Mouse (Mus musculus): ENCODE data around the gene Galnt16. TPM values are rescaled to one million over a fixed set of nuclear protein-coding genes. Genes with fewer than 3 reads are reported as not detected.

Gene Galnt16
- polyA plus RNA-seq, 1 experiment from 2014 or later: 29.4 TPM

DNA sequence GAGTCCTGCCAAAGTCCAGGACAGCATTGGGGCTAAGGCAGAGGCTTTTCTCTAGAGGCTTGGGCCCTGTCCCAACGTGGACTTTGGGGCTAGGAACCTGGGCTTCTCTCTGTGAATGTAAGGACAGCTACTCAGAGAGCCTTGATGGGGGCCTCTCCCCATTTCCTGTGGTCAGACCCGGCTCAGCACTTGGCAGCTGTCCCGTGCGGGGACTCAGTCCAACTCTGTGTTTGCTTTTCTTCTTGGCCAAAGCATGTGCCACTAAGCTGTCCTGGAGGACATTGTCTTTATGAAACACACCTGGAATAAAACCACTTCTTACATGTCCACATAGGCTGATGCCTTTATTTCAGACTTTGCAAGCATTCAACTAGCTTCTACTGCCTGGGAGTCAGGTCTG lies 85.5 kb downstream of the Galnt16 start:
- Histone ChIP-seq H3K4me1 (peaks cover 4% of the 10 kb centered on the region), H3K4me2 (no peak overlapping the region), H3K27ac (no peak overlapping the region), H3K36me3 (replicated peaks) (peaks cover 37% of the 10 kb centered on the region), H3K4me3 (replicated peaks) (no peak overlapping the region), H3K9me3 (no peaks in the 10 kb centered on the region), H3K9ac (no peak overlapping the region), H3K27me3 (no peaks in the 10 kb centered on the region)
- ATAC-seq (ENCODE audit: low FRiP score): no peak
- 72% methylated on average over 4 of the region's 4 CpGs for WGBS

DNA sequence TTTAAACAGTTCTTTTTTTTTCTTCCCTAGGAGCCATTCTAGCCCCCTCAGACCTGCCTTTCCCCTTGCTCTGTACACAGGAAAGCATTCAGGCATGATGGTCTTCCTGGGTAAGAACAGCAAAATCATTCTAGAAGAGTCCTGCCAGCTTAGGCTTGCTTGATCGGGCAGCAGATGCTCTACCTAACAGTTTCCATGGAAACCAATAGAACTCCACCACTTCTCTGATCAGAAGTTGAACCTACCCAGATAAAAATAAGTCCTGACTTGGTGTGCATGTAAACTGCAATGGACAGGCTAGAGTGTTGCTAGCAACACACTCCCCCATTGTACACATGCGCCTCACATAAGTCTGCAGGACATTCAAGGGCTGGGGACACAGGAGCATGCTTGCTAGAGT lies 86.1 kb downstream of the Galnt16 start:
- no peak overlapping the region for H3K4me3 ChIP-seq (replicated peaks)
- WGBS: 91% methylated on average over 2 of the region's 2 CpGs
- no peak overlapping the region for H3K27ac ChIP-seq
- ATAC-seq (ENCODE audit: low FRiP score): no peak
- no peak overlapping the region for H3K4me2 ChIP-seq
- no peaks in the 10 kb centered on the region for H3K27me3 ChIP-seq
- no peaks in the 10 kb centered on the region for H3K9me3 ChIP-seq
- H3K4me1 ChIP-seq: no peaks in the 10 kb centered on the region
- H3K36me3 ChIP-seq (replicated peaks): peaks cover 31% of the 10 kb centered on the region
- no peak overlapping the region for H3K9ac ChIP-seq

DNA sequence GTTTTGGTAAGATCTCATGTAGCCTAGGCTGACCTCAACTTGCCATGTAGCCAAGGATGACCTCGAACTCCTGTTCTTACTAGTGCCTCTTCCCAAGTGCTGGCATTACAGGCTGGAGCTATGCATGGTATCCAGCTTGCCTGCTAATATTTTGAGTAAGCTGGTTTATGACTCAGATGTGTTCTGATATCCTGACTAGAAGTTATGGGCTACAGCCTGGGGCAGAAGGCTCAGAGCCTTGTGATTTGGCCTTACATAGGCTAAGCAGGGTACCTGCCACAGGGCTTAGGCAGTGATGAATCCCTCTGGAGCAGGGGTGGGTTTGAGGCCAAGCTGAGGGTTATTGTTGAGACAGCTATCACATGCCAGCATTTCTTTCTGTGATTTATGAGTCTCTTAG lies 90.5 kb downstream of the Galnt16 start:
- ATAC-seq (ENCODE audit: low FRiP score): no peak
- H3K9me3 ChIP-seq: no peaks in the 10 kb centered on the region
- H3K36me3 ChIP-seq (replicated peaks): peaks cover 9% of the 10 kb centered on the region
- no peak overlapping the region for H3K4me3 ChIP-seq (replicated peaks)
- 89% methylated on average over 1 of the region's 1 CpGs for WGBS
- no peaks in the 10 kb centered on the region for H3K4me1 ChIP-seq
- H3K27ac ChIP-seq: no peak overlapping the region
- H3K9ac ChIP-seq: no peak overlapping the region
- no peak overlapping the region for H3K4me2 ChIP-seq
- no peaks in the 10 kb centered on the region for H3K27me3 ChIP-seq

DNA sequence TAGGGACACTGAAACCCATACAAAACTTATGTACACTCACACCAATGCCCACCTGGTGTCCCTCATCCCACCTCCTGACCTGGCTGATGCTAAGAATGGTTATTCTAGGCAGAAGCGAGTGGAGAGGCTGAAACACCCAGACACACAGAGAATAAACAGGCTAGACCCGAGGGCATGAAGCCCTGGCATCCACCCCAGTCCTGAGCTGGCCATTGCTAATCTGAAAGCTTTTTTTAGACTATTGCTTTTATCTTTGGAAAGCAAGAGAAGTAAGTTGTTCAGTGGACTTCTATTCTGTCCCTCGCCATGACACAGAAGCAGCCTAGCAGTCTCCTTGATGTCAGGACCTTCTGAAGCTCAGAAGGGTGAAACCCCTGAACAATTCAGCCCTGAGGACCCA lies 91.9 kb downstream of the Galnt16 start:
- Histone ChIP-seq H3K9me3 (no peaks in the 10 kb centered on the region), H3K4me1 (no peaks in the 10 kb centered on the region), H3K4me2 (no peak overlapping the region), H3K4me3 (replicated peaks) (no peak overlapping the region), H3K36me3 (replicated peaks) (0 out of 2 replicates have a peak, but pooled peaks cover 6% of the 10 kb centered on the region), H3K9ac (no peak overlapping the region), H3K27ac (no peak overlapping the region), H3K27me3 (no peaks in the 10 kb centered on the region)
- WGBS: 89% methylated on average over 3 of the region's 3 CpGs
- no peak for ATAC-seq (ENCODE audit: low FRiP score)

DNA sequence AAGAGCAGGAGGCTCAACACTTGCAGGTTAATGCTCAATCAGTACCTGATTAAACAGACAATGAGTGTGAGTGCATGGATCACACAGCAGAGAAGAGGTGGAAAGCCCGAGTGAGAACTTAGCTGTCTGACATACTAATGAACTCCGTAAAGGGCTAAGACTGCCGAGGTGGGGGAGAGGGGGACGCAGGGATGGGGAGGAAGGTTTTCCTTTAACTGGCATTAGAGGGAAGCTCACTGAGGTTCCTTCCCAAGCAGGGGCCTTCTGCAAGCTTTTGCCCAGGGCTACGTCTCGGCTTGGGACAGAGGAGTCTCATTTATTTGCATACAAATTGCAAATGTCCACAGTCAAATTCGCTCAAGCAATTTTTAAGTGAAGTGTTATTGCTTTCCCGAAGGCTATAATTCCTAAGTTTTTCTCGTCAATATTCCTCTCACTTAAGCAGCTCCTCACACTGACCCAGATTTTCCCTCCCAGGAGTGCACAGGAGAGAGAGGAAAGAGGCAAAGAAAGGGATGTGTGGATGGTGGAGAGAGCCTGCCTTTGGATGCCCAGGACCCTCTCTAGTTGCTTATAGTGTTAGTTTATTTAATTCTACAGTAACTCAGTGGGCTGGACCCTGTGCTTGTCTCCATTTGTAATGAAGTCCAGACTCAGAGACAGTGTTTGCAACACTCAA lies 94.2 kb downstream of the Galnt16 start:
- H3K4me2 ChIP-seq: no peak overlapping the region
- ATAC-seq (ENCODE audit: low FRiP score): no peak
- no peaks in the 10 kb centered on the region for H3K27me3 ChIP-seq
- H3K27ac ChIP-seq: no peak overlapping the region
- H3K4me1 ChIP-seq: no peaks in the 10 kb centered on the region
- H3K4me3 ChIP-seq (replicated peaks): no peak overlapping the region
- no peak overlapping the region for H3K9ac ChIP-seq
- H3K9me3 ChIP-seq: no peaks in the 10 kb centered on the region
- WGBS: 61% methylated on average over 9 of the region's 9 CpGs
- H3K36me3 ChIP-seq (replicated peaks): no peaks in the 10 kb centered on the region

DNA sequence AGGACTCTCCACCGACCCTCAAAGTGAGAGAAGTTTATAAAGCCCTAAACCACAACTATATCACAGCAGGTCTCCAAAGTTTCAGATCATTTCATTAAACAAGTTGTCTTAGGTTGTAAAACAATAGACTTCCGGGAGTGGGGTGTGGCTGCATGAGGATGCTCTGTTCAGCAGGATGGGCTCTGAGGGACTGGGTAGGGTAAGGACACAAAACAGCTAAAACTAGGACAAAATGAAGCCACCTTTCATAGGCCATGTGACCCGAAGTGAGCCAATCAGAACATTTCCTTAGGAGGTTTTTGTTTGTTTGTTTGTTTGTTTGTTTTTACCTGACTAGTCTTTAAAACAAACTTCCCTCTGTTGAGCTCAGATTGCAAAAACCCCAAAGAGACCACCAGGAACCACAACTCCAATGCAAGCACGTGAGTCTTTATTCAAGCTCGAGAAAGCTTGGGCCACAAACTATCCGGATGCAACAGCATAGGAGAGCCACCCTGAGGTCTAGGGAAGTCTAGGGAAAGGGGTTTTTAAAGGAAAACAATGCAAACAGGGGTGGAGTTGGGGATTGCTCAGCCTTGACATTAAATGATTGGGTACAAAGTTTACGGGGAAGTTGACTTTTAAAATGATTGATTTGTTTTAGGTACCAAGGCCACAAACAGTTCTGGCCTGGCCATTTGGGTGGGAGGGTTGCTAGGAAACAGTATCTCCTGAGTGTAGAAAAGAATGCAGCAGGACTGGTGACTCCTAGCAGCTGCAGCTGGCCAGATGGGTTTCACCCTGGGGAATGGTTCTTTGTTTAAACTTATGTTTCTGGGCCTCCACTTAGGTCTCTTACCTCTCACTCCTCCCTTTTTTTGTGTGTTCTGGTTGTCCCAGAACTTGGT lies 97.5 kb downstream of the Galnt16 start:
- H3K4me2 ChIP-seq: no peak overlapping the region
- WGBS: 75% methylated on average over 7 of the region's 7 CpGs
- H3K9ac ChIP-seq: no peak overlapping the region
- H3K4me1 ChIP-seq: no peaks in the 10 kb centered on the region
- ATAC-seq (ENCODE audit: low FRiP score): no peak
- no peaks in the 10 kb centered on the region for H3K27me3 ChIP-seq
- H3K4me3 ChIP-seq (replicated peaks): no peak overlapping the region
- H3K27ac ChIP-seq: no peak overlapping the region
- H3K9me3 ChIP-seq: no peaks in the 10 kb centered on the region
- no peaks in the 10 kb centered on the region for H3K36me3 ChIP-seq (replicated peaks)

DNA sequence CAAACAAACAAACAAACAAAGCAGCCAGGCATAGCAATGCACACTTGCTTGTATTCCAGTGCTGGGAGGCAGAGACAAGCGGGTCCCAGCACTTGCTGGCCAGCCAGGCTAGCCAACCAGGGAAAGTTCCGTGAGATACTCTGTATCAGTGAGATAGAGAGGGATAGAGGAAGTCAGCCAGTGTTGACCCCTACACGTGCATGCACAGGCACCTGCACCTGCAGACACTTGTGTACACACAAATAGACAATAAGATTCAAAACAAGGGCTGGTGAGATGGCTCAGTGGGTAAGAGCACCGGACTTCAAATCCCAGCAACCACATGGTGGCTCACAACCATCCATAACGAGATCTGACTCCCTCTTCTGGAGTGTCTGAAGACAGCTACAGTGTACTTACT lies 102.4 kb downstream of the Galnt16 start:
- no peaks in the 10 kb centered on the region for H3K36me3 ChIP-seq (replicated peaks)
- H3K4me3 ChIP-seq (replicated peaks): no peak overlapping the region
- H3K4me1 ChIP-seq: no peaks in the 10 kb centered on the region
- ATAC-seq (ENCODE audit: low FRiP score): no peak
- H3K9me3 ChIP-seq: no peaks in the 10 kb centered on the region
- H3K9ac ChIP-seq: no peak overlapping the region
- H3K4me2 ChIP-seq: no peak overlapping the region
- no peak overlapping the region for H3K27ac ChIP-seq
- no peaks in the 10 kb centered on the region for H3K27me3 ChIP-seq
- WGBS: 78% methylated on average over 5 of the region's 5 CpGs

DNA sequence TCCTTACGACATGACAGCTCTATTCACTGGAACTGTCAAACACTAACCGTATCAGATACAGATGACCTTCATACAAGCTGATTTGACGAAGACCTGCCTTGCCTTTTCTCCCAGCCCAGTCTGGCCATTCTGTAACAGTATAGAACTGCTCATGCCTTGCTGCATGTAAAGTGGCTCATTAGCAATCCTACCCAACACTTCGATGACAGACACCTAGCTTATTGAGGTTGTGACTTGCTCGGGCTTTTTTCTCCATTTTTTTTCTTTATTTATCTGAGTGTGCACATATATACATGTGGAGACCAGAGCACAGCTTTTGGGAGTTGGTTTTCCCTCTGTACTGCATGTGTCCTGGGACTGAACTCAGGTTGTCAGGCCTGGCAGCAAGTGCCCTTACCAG lies 113.7 kb downstream of the Galnt16 start:
- no peak for ATAC-seq (ENCODE audit: low FRiP score)
- 87% methylated on average over 5 of the region's 5 CpGs for WGBS

DNA sequence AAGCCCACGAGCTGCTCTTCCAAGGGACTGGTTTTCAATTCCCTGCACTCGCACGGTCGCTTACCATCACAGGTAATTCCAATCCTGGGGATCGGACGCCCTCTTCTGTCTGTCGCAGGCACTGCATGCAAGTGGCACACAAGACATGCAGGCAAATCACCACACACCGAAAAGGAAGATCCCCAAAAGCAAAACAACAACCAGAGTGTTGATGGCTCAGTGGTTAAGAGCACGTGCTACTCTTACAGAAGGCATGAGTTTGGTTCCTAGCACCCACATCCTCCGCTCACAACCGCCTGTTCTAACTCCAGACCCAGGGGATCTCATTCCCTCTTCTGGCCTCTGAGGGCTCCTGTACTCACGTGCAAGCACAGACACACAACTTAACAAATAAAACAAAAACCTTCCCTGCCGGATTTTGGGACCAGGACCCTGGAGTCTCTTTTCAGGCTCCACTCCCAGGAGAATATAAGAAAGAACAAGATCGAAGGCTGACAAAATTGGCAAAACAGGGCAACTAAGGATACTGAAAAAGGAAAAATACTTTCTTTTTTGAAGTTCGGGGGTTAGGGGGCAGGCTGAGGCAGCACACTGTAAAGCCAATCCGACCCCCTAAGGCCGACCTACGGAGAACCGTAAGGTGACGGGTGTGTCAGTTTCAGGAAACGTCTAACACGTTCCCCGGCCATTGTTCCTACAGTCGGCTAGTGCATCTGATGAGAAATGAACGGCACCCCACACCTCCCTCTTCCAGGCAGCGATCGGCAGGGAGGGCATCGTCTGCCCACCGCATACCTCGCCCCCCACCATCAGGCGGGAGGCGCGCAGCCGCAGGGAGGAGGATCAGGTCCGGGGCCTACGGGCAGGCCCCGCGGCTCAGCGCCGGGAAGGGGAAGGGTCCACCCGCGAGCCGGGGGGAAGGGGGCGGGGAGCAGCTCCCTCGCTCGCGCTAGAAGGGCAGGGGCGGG lies 124.9 kb downstream of the Galnt16 start:
- 2% methylated on average over 47 of the region's 48 CpGs for WGBS
- no peaks in the 10 kb centered on the region for H3K9me3 ChIP-seq
- peak overlapping the region; percentile 83 for H3K4me2 ChIP-seq
- H3K27me3 ChIP-seq: no peaks in the 10 kb centered on the region
- H3K4me1 ChIP-seq: peaks cover 40% of the 10 kb centered on the region
- H3K4me3 ChIP-seq (replicated peaks): peak overlapping the region; percentile 93
- H3K27ac ChIP-seq: peak overlapping the region; percentile 90
- peak overlapping the region; percentile 95 for H3K9ac ChIP-seq
- peaks cover 41% of the 10 kb centered on the region for H3K36me3 ChIP-seq (replicated peaks)
- peak; percentile 81; the same call in 1 of the 2 replicates for ATAC-seq (ENCODE audit: low FRiP score)

More for the DNA sequence above, 113.7 kb downstream of the Galnt16 start:
- peaks cover 3% of the 10 kb centered on the region for H3K4me1 ChIP-seq
- no peak overlapping the region for H3K9ac ChIP-seq
- H3K4me2 ChIP-seq: no peak overlapping the region
- no peaks in the 10 kb centered on the region for H3K9me3 ChIP-seq
- peaks cover 49% of the 10 kb centered on the region for H3K36me3 ChIP-seq (replicated peaks)
- H3K27ac ChIP-seq: no peak overlapping the region
- no peaks in the 10 kb centered on the region for H3K27me3 ChIP-seq
- no peak overlapping the region for H3K4me3 ChIP-seq (replicated peaks)

DNA sequence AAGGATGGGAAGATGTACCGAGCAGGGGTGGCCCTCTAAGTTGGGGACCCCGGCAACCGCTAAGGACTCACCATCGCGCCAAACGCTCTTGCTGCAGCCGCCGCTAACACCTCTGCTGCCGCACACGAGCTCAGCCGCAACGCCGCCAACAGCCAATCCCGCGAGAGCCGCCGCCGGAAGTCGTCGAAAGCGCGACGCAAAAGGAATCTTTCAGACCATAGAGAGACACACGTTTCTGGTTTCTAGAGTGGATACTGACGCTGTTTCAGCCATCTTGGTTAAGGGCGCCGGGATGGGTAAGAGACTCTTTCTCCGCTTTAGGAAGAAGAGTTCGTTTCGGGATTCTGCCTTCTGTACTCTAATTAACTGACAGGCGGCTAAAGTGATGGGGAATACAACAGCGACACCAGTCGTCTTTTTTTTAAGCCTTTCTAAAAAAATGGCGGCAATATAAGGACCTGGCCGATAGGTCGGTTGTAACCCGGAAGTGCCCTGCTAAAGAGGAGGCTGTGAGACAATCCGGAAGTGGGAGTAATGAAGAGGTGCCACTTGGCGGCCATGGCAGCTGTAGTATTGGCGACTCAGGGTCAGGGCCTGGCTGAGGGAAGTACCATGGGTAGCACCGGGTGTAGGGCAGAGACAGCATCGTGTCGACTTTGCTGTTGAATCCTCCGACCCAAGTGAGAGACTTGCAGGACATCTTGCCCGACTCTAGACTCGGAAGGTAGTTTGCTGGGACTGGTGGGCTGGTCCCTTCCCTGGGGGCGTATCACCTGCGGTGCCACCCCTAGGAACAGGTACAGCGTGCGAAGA lies 125.8 kb downstream of the Galnt16 start, which contains the start of the genes Slc39a9 and Erh:
Slc39a9 (plus strand) TSS at position 191 of the 813 bp plus-strand sequence.
Erh (minus strand) TSS at position 649 of the 813 bp plus-strand sequence.
- Histone ChIP-seq H3K9ac (peak within 1 kb of the TSS; percentile 95), H3K4me2 (peak within 1 kb of the TSS; percentile 83), H3K4me1 (peaks cover 40% of the 10 kb centered on the region), H3K36me3 (replicated peaks) (peaks cover 32% of the 10 kb centered on the region), H3K9me3 (no peaks in the 10 kb centered on the region), H3K27ac (peak within 1 kb of the TSS; percentile 90), H3K4me3 (replicated peaks) (peak within 1 kb of the TSS; percentile 93), H3K27me3 (no peaks in the 10 kb centered on the region)
- peak; percentile 97 for ATAC-seq (ENCODE audit: low FRiP score)
- WGBS: under 1% methylated on average over 50 of the region's 50 CpGs

DNA sequence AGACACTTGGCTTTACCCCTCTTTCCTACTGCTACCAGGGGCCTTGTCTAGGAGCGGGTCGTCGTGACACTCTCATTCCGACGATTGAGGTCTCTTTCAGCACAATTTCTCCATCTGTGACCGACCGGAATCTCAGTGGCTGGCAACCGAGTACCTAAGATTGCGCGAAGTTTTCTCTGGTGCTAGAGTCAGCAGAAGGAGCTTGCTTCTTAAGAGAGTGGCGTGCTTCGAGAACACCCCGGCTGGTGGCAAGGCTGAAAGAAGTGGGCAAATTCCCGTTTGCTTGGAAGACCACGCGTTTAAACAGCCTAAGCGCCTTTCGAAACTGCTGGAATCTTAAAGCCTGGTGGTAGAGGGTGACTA lies 126.4 kb downstream of the Galnt16 start:
- Histone ChIP-seq H3K36me3 (replicated peaks) (peaks cover 26% of the 10 kb centered on the region), H3K27me3 (no peaks in the 10 kb centered on the region), H3K9ac (peak overlapping the region; percentile 95), H3K4me3 (replicated peaks) (peak overlapping the region; percentile 93), H3K27ac (no peak overlapping the region), H3K4me2 (peak overlapping the region; percentile 83), H3K4me1 (peaks cover 40% of the 10 kb centered on the region), H3K9me3 (no peaks in the 10 kb centered on the region)
- 11% methylated on average over 18 of the region's 18 CpGs for WGBS
- ATAC-seq (ENCODE audit: low FRiP score): no peak

All from forebrain, embryonic 12.5 days (tissue).